Mouse (Mus musculus) Patski (cell line): ENCODE results near the gene Htatip2. TPM values are rescaled to one million over a fixed set of nuclear protein-coding genes. Genes with fewer than 3 reads are reported as not detected.
A peak's percentile ranks its signal among the peaks of the same experiment; 100 is the strongest.

Experiments used
- ATAC-seq: fragments of 100-300 bp; one replicate; pipeline ENCODE4 v1.8.0; 2021
- CTCF ChIA-PET: fragments of 350-600 bp; sonication (Branson Sonifier 250); formaldehyde crosslinking; loops from one replicate; lab custom pipeline; 2022; ENCODE audit warnings: inconsistent platforms; lab: Charles Lee
- POLR2A ChIA-PET: fragments of 350-600 bp; sonication (Branson Sonifier 250); formaldehyde crosslinking; loops from one replicate; lab custom pipeline; 2022; ENCODE audit warnings: antibody characterized with exemption, inconsistent platforms; lab: Charles Lee
- DNase-seq: peaks from one replicate; pipeline ENCODE4 v3.0.0-alpha.2; 2011; ENCODE audit warnings: low read depth, low spot score
- H3K27me3 ChIP-seq: fragments of 371-371 bp; one replicate; pipeline ENCODE4 v1.5.1; 2021
- CTCF ChIP-seq: fragments of 100-300 bp; IDR thresholded peaks from one replicate; pipeline ENCODE4 v1.5.1; 2021
- in situ Hi-C: fragments of 300-500 bp; cut with MboI; formaldehyde crosslinking; loops from 3 replicates; pipeline ENCODE4 v1.11.1; 2018; ENCODE audit warnings: low pct_unique_long_range_greater_than_20kb, mixed read lengths
- polyA plus RNA-seq: library from polyadenylated mRNA; unstranded; gene quantifications from one replicate; pipeline ENCODE4 v1.2.3, GENCODE M21; 2021

The Htatip2 gene
- polyA plus RNA-seq, 1 experiment from 2014 or later = not detected

DNA sequence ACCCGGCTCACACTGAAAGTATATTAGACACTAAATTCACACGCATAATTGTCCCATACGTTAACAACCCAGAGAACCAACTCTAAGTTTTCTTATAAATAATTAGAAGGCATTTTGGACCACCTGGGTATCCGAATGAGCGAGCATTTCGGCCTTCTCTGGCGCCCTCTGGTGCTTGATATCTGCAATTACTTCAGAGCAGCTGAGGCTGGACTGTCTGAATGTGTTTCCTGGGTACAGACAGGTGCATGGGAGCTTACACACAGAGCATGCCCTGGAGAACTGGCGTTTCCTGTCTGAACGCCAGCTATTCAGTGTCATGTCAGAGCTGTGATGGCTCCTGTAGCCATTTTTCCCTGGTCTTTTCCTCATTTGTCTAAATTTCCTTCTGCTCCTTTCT is 4.1 kb upstream of the Htatip2 start:
- no peaks in the 10 kb centered on the region for H3K27me3 ChIP-seq
- ATAC-seq = peak; percentile 63
- ChIA-PET POLR2A (no interaction called here), CTCF (interaction anchor here (0.7 to 9.3 kb wide), 16 partner anchors 8 to 172 kb away, joined by 3 to 178 read pairs (median 4); no protein-coding TSS in a partner anchor)
- in situ Hi-C loops = loop anchor here (5.0 kb wide), 2 partner anchors 142 to 287 kb away; no protein-coding TSS in a partner anchor
- peak; percentile 89 for TF ChIP-seq CTCF
- DNase-seq = no peak

DNA sequence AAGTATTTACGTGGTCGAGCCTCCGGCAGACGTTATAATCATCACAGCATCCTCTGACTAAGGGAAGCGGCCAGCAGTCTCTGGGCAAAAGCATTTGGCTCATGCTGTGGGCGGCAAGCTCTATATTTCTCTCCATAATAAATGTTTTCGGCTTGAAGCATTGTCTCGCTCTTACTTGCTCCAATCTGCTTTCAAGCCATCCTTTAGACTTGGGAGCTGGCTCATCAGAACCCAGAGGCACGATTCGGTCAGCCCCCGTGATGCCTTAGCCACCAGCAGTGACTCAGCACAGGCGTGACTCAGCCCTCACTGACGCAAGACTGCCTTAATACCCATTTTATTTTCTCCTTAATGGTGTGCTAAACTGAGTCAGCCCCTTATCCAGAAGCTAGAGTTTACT is 3.7 kb downstream of the Htatip2 start:
- in situ Hi-C loops = no loop called here
- no peaks in the 10 kb centered on the region for H3K27me3 ChIP-seq
- ChIA-PET POLR2A (interaction anchor here (0.6 kb wide), 1 partner anchor 642 kb away, joined by 3 read pairs; no protein-coding TSS in a partner anchor), CTCF (interaction anchor here (0.7 to 4.0 kb wide), 8 partner anchors 8 to 247 kb away, joined by 3 to 18 read pairs (median 4); no protein-coding TSS in a partner anchor)
- peak; percentile 95 for ATAC-seq
- no peak for TF ChIP-seq CTCF
- DNase-seq = peak; percentile 82

DNA sequence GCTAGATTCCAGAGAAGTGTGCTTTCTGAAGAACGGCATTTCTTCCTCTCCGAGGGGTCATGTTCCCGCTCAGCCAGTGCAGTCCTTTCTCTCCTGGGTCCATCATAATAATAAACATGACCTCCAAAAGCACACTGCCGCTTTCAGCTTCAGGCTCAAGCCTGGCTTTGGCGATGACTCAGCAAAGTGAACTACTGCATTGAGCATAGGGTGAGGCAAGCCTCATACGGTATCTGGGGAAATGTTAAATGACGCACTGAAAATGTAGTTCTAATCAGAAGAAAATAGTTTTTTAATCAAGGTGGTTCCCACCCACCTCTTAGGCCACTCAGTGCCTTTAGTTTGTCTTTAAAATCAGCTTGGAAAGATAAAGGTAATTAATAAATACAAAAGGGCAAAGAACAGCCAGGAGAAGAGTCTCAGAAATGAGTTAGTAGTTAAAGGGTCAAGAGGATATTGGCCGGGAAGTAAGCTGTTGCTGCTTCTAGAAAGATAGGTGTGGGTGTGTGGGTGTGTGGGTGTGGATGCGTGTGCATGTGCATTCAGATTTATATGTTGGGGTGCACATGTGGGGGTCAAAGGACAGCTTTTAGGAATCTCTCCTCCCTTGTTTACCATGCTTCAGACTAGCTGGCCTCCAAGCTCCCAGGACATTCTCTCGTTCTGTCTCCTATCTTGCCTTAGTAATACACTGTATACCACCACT is 5.2 kb downstream of the Htatip2 start:
- POLR2A ChIA-PET = no interaction called here

DNA sequence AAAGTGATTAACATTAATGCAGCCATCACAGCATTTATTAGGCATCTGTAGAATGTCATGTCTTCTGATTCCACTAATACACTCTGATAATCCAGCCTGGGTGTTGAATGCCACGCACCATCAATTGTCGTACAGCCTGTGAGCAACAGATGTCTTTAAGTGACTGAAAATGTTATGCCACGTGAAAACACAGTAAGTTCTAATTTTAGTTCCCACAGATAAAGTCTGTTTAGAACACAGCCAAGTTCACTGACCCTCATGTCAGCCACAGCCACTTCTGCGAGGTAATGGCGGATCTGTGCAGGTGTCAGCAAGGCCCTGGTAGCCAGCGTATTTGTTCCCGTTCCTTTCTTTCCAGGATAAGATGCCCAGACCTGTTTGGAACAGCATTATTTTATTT is 7.3 kb downstream of the Htatip2 start:
- TF ChIP-seq CTCF = no peak
- in situ Hi-C loops = no loop called here
- ATAC-seq (no peak), DNase-seq (no peak)
- H3K27me3 ChIP-seq = no peaks in the 10 kb centered on the region
- ChIA-PET POLR2A (no interaction called here), CTCF (no interaction called here)

More for the DNA sequence above, 5.2 kb downstream of the Htatip2 start:
- CTCF ChIA-PET = interaction anchor here (1.0 to 4.0 kb wide), 8 partner anchors 9 to 159 kb away, joined by 3 to 18 read pairs (median 4); no protein-coding TSS in a partner anchor
- in situ Hi-C loops = no loop called here
- ATAC-seq (no peak), DNase-seq (no peak)
- no peak for TF ChIP-seq CTCF
- H3K27me3 ChIP-seq = no peaks in the 10 kb centered on the region

DNA sequence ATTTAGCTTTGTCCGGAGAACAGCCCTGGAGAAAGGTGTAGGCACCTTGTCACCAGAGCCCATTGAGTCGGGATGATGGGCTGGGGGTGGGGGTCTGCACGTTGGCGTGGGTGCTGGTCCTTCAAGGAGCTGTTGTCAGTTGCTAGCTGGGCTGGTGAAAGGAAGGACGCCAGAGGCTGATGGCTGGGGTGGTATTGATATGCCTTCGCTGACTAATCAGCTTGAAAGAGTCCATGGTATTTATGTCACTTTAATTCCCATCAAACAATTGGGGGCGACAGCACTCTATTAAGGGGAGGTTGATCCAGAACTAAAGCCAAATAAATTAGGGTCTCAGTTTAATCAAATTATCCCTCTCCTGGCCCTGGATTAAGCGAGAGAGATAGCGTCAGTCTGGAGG is 9.6 kb downstream of the Htatip2 start:
- DNase-seq (no peak), ATAC-seq (no peak)
- CTCF ChIA-PET = interaction anchor here (1.3 to 1.4 kb wide), 2 partner anchors 11 to 152 kb away, joined by 4 to 5 read pairs; no protein-coding TSS in a partner anchor
- in situ Hi-C loops = no loop called here
- no peaks in the 10 kb centered on the region for H3K27me3 ChIP-seq
- no peak for TF ChIP-seq CTCF
- POLR2A ChIA-PET = no interaction called here

DNA sequence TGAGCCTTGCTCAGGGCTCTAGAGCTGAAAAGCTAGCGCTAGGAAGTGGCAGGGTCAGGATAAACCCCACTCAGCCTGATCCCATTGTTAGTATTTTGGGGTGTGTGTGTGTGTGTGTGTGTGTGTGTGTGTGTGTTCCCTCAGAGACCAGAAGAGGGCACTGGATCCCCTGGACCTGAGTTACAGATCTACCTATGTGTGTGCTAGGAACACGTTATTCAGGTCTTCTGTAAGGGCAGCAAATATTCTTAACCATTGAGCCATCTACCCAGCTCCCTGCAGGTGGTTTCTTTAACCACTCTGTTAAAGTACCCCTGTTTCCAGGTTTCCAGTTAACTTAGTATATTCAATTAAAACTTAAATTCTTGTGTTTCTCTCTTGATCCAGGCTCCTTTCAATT is 15.5 kb downstream of the Htatip2 start:
- POLR2A ChIA-PET = no interaction called here
- DNase-seq = no peak
- no peaks in the 10 kb centered on the region for H3K27me3 ChIP-seq
- no peak for ATAC-seq
- in situ Hi-C loops = no loop called here
- CTCF ChIA-PET = interaction anchor here (1.2 to 1.4 kb wide), 3 partner anchors 10 to 149 kb away, joined by 3 to 4 read pairs (median 3); no protein-coding TSS in a partner anchor
- TF ChIP-seq CTCF = no peak

DNA sequence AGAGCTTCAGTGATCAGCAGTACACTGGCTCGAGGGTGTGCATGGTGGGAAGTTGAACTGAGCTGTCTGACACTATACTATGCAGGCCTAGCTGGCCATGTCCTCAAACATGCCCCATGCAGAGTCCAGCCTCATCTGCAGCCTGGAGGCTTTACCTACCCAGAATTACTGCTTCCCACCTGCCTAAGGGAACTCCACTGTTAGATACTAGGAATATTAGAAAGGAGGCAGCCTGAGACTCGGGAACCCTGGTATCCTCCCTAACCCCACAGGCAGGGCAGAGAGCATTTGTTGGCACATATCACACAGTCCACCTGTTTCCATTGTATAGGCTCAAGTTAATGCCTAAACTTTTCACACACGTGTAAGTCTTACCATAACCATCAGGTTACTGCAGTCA is 18.7 kb downstream of the Htatip2 start:
- ChIA-PET POLR2A (no interaction called here), CTCF (no interaction called here)
- peak; percentile 8 for ATAC-seq
- in situ Hi-C loops = no loop called here
- H3K27me3 ChIP-seq = no peaks in the 10 kb centered on the region
- TF ChIP-seq CTCF = no peak
- DNase-seq = no peak

GRCm38 (mm10) chr7:49778114-49778901 is 19.4 kb downstream of the Htatip2 start, which contains the start of gene Prmt3:
Gene Prmt3, plus strand, starts transcription at chr7:49778346.
- DNase-seq (peak; percentile 53), ATAC-seq (peak; percentile 75)
- TF ChIP-seq CTCF = peak; percentile 98
- ChIA-PET POLR2A (no interaction called here), CTCF (interaction anchor here (2.0 kb wide), 1 partner anchor 10 kb away, joined by 5 read pairs; no protein-coding TSS in a partner anchor)
- in situ Hi-C loops = no loop called here
- no peaks in the 10 kb centered on the region for H3K27me3 ChIP-seq

DNA sequence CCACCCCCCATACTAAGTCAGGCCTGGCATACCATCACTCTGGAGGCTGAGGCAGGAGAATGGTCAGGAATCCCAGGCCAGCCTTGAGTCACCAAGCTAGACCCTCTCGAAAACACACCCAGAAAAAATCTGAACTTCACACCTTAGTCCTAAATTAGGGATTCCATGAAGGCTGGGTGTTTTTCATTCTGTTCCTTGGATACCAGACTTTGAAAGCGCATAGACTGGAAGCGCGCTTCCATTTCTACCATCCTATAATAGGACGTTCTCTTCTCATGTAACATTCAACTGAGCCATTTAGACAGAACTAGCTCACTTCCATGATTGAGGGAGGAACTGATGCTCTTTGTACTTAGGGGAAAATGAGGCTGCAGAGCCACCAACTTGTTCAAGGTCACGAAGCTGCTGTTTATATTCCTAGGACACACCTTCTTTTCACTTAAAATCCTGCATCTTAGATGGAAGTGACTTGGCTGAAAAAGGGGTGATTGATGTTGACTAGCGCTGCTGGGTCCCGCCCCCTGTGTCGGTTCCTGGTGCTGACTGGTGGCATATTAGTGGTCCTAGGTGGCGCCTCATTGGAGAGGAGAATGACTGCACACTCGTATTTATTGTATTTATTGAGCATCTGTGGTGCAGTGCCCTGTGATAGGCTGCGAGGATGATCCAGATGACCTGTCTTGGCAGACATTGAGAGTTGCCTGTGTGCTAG is 20.1 kb downstream of the Htatip2 start:
- TF ChIP-seq CTCF = no peak
- POLR2A ChIA-PET = no interaction called here
- in situ Hi-C loops = no loop called here
- H3K27me3 ChIP-seq = no peaks in the 10 kb centered on the region
- no peak for DNase-seq
- ATAC-seq = no peak
- CTCF ChIA-PET = interaction anchor here (2.0 kb wide), 1 partner anchor 10 kb away, joined by 5 read pairs; no protein-coding TSS in a partner anchor

DNA sequence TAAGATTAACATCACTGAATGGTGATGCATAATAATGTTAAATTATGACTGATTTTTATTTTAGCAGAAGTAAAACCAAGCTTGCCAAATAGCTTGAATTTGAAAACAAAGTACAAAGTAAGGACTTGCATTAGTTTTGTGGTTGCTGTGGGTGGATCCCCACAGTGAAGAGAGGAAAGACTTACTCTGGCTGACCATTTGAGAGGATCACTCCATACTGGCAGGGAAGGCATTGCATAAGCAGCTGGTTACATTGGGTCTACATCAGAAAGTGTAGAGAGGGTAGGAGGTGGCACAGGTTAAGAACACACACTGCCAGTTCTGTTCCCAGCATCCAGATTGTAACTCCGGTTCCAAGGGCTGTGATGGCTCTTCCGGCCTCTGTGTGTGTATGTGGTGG is 24.1 kb downstream of the Htatip2 start:
- DNase-seq (no peak), ATAC-seq (no peak)
- no peak for TF ChIP-seq CTCF
- ChIA-PET POLR2A (no interaction called here), CTCF (interaction anchor here (1.0 to 1.9 kb wide), 5 partner anchors 10 to 140 kb away, joined by 3 to 9 read pairs (median 4); no protein-coding TSS in a partner anchor)
- in situ Hi-C loops = no loop called here
- H3K27me3 ChIP-seq = no peaks in the 10 kb centered on the region
